Mouse (Mus musculus): ENCODE data around the gene Pecam1.

- TF ChIP-seq ZNF384 (IDR thresholded peaks at IDR 0.05; ENCODE audit: low read depth, low read length) (no peak), POLR2A (IDR thresholded peaks at IDR 0.05; ENCODE audit: low read depth, low read length) (no peak), MAX (IDR thresholded peaks at IDR 0.05; ENCODE audit: low read length) (no peak), CTCF (conservative IDR thresholded peaks at IDR 0.05 in 1 of 2, IDR thresholded peaks at IDR 0.05 in 1 of 2; ENCODE audit: low read depth in 2 of 2, low read length in 2 of 2) (no peak)
These were observed 69.3 kb downstream of the Pecam1 start for GRCm38 (mm10) chr11:106681138-106681537.

All from CH12.LX (cell line).